Mouse (Mus musculus) erythroblast, embryonic 14.5 days (primary cell): ENCODE data around the gene Xirp1.

Source experiments
- GATA1 ChIP-seq: IDR thresholded peaks from 2 replicates; pipeline ENCODE4 v1.6.1; 2012; ENCODE audit warnings: low read length, inconsistent platforms, mixed read lengths
- TAL1 ChIP-seq: IDR thresholded peaks from 3 replicates; pipeline ENCODE4 v1.6.1; 2012; ENCODE audit warnings: low read length, inconsistent platforms, mixed read lengths

DNA sequence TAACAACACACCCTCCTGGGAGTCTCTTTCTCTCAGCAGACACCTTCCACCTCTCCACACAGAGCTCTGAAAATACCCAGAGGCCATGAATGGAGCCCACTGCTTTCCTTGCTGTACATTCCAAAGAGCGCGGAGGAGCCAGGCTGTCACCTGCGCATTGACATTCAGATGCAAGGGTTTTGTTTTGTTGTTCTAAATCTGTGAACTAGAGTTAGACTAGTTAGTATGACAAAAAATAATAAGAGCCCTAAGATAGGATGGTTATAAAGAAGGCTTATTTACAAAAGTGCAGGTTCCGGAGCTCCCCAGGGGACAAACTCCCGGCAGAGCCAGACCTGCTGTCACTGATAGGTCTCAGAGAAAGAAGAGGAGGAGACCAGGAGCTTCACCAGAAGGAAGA is 32.1 kb downstream of the Xirp1 start:
- TF ChIP-seq GATA1 (no peak), TAL1 (no peak)
